Comparison of ENCODE assay signal across 11 mouse cellular contexts in the genomic region with DNA sequence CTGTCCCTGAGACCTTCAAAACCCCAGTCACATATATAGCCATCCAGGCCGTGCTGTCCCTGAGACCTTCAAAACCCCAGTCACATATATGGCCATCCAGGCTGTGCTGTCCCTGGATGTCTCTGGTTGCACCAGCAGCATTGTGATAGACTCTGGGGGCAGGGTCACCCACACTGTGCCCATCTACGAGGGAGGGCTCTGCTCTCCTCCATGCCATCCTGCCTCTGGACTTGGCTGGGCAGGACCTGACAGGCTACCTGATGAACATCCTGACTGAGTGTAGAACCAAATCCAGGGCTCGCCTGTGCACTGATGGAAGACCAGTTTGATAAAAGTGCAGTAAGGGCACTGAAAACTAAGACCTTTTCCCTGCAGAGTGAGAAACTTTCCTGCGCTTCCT.
DNase-seq lines count a peak whose midpoint lies in the region; ATAC-seq lines count a peak whose summit lies in the region.
"Had no signal": no experiment of that assay in that cellular context is flagged by ENCODE, and none has a peak within 500 bp of the region (broad histone marks: within the 10 kb centered on the region; RNA-seq: fewer than 3 reads in every experiment).

No protein-coding gene starts in this region.

- H3K9me3 ChIP-seq in neural tube, embryonic 11.5 days (ENCODE audit: control insufficient read depth, low read length) = no peaks in the 10 kb centered on the region
- no peaks in the 10 kb centered on the region for H3K9me3 ChIP-seq in forebrain, embryonic 14.5 days (replicated peaks; ENCODE audit: control insufficient read depth, low read length)
- H3K9me3 ChIP-seq in limb, embryonic 10.5 days (replicated peaks) = no peaks in the 10 kb centered on the region
- H3K9me3 ChIP-seq in stomach, embryonic 15.5 days = no peaks in the 10 kb centered on the region

- DNase-seq in neural tube, embryonic 11.5 days (ENCODE audit: low spot score) = no peak
- no peak for DNase-seq in neural tube, embryonic 10.5 days (ENCODE audit: extremely low spot score, low spot score)
- no peak for DNase-seq in forebrain, embryonic 14.5 days (ENCODE audit: low spot score)
- DNase-seq in limb, embryonic 10.5 days (ENCODE audit: low spot score) = no peak
- no peak for DNase-seq in adrenal gland, adult 18-20 months (ENCODE audit: low spot score in 2 of 2)
- DNase-seq in adrenal gland, postnatal 25 days = no peak
- DNase-seq in cerebellum, postnatal 25 days = no peak
- DNase-seq: right cerebral cortex, postnatal 14 days had no signal

- 88% methylated on average over 4 of the region's 4 CpGs for WGBS in neural tube, embryonic 11.5 days
- 70% methylated on average over 4 of the region's 4 CpGs for WGBS in forebrain, embryonic 14.5 days
- 85% methylated on average over 4 of the region's 4 CpGs for WGBS in limb, embryonic 10.5 days
- WGBS in stomach, embryonic 15.5 days = 87% methylated on average over 4 of the region's 4 CpGs

- H3K27ac ChIP-seq in neural tube, embryonic 11.5 days (ENCODE audit: low read depth, low read length) = 0 out of 2 replicates have a peak overlapping the region, but pooled peaks have one; percentile 14
- peak overlapping the region; percentile 52; the same call in 1 of the 2 replicates for H3K27ac ChIP-seq in forebrain, embryonic 14.5 days (ENCODE audit: low read depth, low read length)
- peak overlapping the region; percentile 69 for H3K27ac ChIP-seq in limb, embryonic 10.5 days
- H3K27ac ChIP-seq in stomach, embryonic 15.5 days = peak overlapping the region; percentile 16; the same call in 1 of the 2 replicates
- H3K27ac ChIP-seq: liver, embryonic 14.5 days had no signal

- ATAC-seq in neural tube, embryonic 11.5 days (ENCODE audit: insufficient read depth, low FRiP score, low TSS enrichment) = peak; percentile 41
- ATAC-seq in forebrain, embryonic 14.5 days = no peak
- ATAC-seq in stomach, embryonic 15.5 days (ENCODE audit: insufficient read depth, low FRiP score, low read depth) = no peak

- no peaks in the 10 kb centered on the region for H3K27me3 ChIP-seq in neural tube, embryonic 11.5 days (ENCODE audit: control insufficient read depth, insufficient read depth, low read length)
- no peaks in the 10 kb centered on the region for H3K27me3 ChIP-seq in forebrain, embryonic 14.5 days (replicated peaks; ENCODE audit: control insufficient read depth, insufficient read depth, low read length)
- H3K27me3 ChIP-seq in limb, embryonic 10.5 days (ENCODE audit: low read depth, poor library complexity, severe bottlenecking) = no peaks in the 10 kb centered on the region
- H3K27me3 ChIP-seq in stomach, embryonic 15.5 days (replicated peaks) = no peaks in the 10 kb centered on the region
- H3K27me3 ChIP-seq: CH12.LX had no signal

- no peak overlapping the region for H3K4me2 ChIP-seq in neural tube, embryonic 11.5 days (ENCODE audit: low read depth)
- no peak overlapping the region for H3K4me2 ChIP-seq in forebrain, embryonic 14.5 days (ENCODE audit: low read length)
- H3K4me2 ChIP-seq in stomach, embryonic 15.5 days = no peak overlapping the region

- H3K4me3 ChIP-seq in neural tube, embryonic 11.5 days (ENCODE audit: low read depth, low read length) = no peak overlapping the region
- H3K4me3 ChIP-seq in forebrain, embryonic 14.5 days (ENCODE audit: low read depth, low read length) = no peak overlapping the region
- no peak overlapping the region for H3K4me3 ChIP-seq in limb, embryonic 10.5 days
- no peak overlapping the region for H3K4me3 ChIP-seq in stomach, embryonic 15.5 days (replicated peaks)

- H3K36me3 ChIP-seq in neural tube, embryonic 11.5 days (ENCODE audit: control insufficient read depth, insufficient read depth, low read length) = no peaks in the 10 kb centered on the region
- no peaks in the 10 kb centered on the region for H3K36me3 ChIP-seq in forebrain, embryonic 14.5 days (ENCODE audit: control insufficient read depth, insufficient read depth, low read length)
- no peaks in the 10 kb centered on the region for H3K36me3 ChIP-seq in limb, embryonic 10.5 days
- H3K36me3 ChIP-seq in stomach, embryonic 15.5 days = no peaks in the 10 kb centered on the region

- H3K9ac ChIP-seq in neural tube, embryonic 11.5 days (ENCODE audit: low read length) = no peak overlapping the region
- no peak overlapping the region for H3K9ac ChIP-seq in forebrain, embryonic 14.5 days (ENCODE audit: low read length)
- no peak overlapping the region for H3K9ac ChIP-seq in stomach, embryonic 15.5 days
- H3K9ac ChIP-seq: liver, embryonic 14.5 days had no signal

- peaks cover 4% of the 10 kb centered on the region; the same call in 1 of the 2 replicates for H3K4me1 ChIP-seq in neural tube, embryonic 11.5 days (ENCODE audit: control insufficient read depth, insufficient read depth, low read length)
- peaks cover 3% of the 10 kb centered on the region for H3K4me1 ChIP-seq in forebrain, embryonic 14.5 days (ENCODE audit: control insufficient read depth, insufficient read depth, low read length)
- peaks cover 36% of the 10 kb centered on the region for H3K4me1 ChIP-seq in limb, embryonic 10.5 days
- 0 out of 2 replicates have a peak, but pooled peaks cover 6% of the 10 kb centered on the region for H3K4me1 ChIP-seq in stomach, embryonic 15.5 days

Comparison
In these comparisons a context has a peak if more than half of its experiments do, and no peak if none do; other contexts are left out.
1. H3K27ac ChIP-seq: peak in every context shown above with its lines; median percentile 69 in limb, embryonic 10.5 days; 52 in forebrain, embryonic 14.5 days; 16 in stomach, embryonic 15.5 days; 14 in neural tube, embryonic 11.5 days.